Mouse (Mus musculus) bone marrow, adult 2 months (tissue): ENCODE results near the gene Akr1b3.
A peak's percentile ranks its signal among the peaks of the same experiment; 100 is the strongest.

ENCODE experiments used
- CTCF ChIP-seq: fragments of 200-500 bp; IDR thresholded peaks from 2 replicates; pipeline ENCODE4 v1.5.1; 2011; ENCODE audit warnings: low read length, control low read depth; ENCODE audit not compliant: control insufficient read depth, insufficient read depth
- POLR2A ChIP-seq: fragments of 200-500 bp; IDR thresholded peaks from 2 replicates; pipeline ENCODE4 v1.6.1; 2011; ENCODE audit warnings: low read depth, mild to moderate bottlenecking, control low read depth, low read length, borderline replicate concordance; ENCODE audit not compliant: control insufficient read depth

DNA sequence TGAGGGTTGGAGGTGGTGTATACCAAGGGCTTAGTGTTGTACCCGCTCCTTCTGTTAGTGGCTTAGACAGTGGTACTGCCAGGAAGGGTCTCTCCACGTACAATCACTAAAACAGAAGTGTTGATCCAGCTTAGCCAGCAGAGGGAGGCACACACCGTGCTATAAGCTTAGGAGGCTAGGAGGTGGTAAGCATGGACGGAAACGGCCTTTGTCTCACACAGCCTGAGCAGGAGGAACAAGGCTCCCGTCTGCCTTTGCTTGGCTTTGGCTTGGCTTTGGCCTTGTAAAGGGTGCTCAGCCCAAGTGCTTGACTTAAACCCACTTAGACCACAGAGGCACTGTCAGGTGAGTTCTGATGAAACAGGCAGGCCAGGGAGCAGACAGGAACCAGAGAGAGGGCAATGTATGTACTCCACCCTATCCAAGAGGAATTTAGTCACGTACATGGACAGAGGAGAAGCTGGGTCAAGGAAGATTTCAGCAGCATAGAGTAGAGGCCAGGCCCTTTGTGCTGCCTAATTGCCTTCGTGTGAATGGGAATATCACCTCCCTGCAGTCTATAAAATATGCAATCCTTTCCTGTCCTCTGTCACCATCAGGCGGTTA, 24.3 kb downstream of the Akr1b3 start:
- TF ChIP-seq CTCF (peak; percentile 82), POLR2A (no peak)
